Mouse (Mus musculus) forebrain, embryonic 11.5 days (tissue): ENCODE results near the gene Cenpa. TPM values are rescaled to one million over a fixed set of nuclear protein-coding genes. Genes with fewer than 3 reads are reported as not detected.
"Not testable (repeated sequence)": the region's sequence is repeated elsewhere in the genome, so short reads cannot be mapped to it uniquely, and the experiment has no call there.

ENCODE experiments used
- ATAC-seq: fragments of 200-750 bp; cut with Nextera tagmentation; replicated peaks from 2 replicates; pipeline ENCODE4 v1.8.0; 2017; ENCODE audit warnings: moderate TSS enrichment; ENCODE audit not compliant: low FRiP score
- DNase-seq: peaks from one replicate; pipeline ENCODE4 v3.0.0-alpha.2; 2017; ENCODE audit warnings: low spot score
- H3K27ac ChIP-seq: fragments of 300-500 bp; sonication (generic); 2 replicates; pipeline ENCODE4 v1.5.1; 2014; ENCODE audit warnings: low read depth, low read length
- H3K27me3 ChIP-seq: fragments of 300-500 bp; sonication (generic); 2 replicates; pipeline ENCODE4 v1.6.1; 2014; ENCODE audit warnings: mild to moderate bottlenecking, low read length, mixed read lengths; ENCODE audit not compliant: control insufficient read depth, insufficient read depth
- H3K36me3 ChIP-seq: fragments of 300-500 bp; sonication (generic); 2 replicates; pipeline ENCODE4 v1.6.1; 2014; ENCODE audit warnings: mild to moderate bottlenecking, low read length, moderate library complexity, mixed read lengths; ENCODE audit not compliant: control insufficient read depth, insufficient read depth
- H3K4me1 ChIP-seq: fragments of 300-500 bp; sonication (generic); replicated peaks from 2 replicates; pipeline ENCODE4 v1.6.1; 2014; ENCODE audit warnings: low read length, mixed read lengths; ENCODE audit not compliant: control insufficient read depth, insufficient read depth
- H3K4me2 ChIP-seq: fragments of 300-500 bp; sonication (generic); 2 replicates; pipeline ENCODE4 v1.6.1; 2014; ENCODE audit warnings: low read depth, mild to moderate bottlenecking, low read length, moderate library complexity, mixed read lengths; ENCODE audit not compliant: severe bottlenecking
- H3K4me3 ChIP-seq: fragments of 300-500 bp; sonication (generic); 2 replicates; pipeline ENCODE4 v1.5.1; 2014; ENCODE audit warnings: low read depth, low read length
- H3K9ac ChIP-seq: fragments of 300-500 bp; sonication (generic); 2 replicates; pipeline ENCODE4 v1.6.1; 2014; ENCODE audit warnings: low read length
- H3K9me3 ChIP-seq: fragments of 300-500 bp; sonication (generic); 2 replicates; pipeline ENCODE4 v1.6.1; 2016; ENCODE audit warnings: low read length, mixed read lengths; ENCODE audit not compliant: control insufficient read depth
- WGBS: fragments of 180-500 bp; shearing (Covaris S2); extraction: QIAGEN DNeasy Blood & Tissue Kit; methylation state at CpG from one replicate; pipeline ENCODE4 v1.1.7; 2014; 5-methylcytosine and 5-hydroxymethylcytosine counted together
- polyA plus RNA-seq: library from polyadenylated mRNA; unstranded; fragments of >200 nt; fragmentation: Nextera tagmentation; extraction: Ambion mirVana; gene quantifications from 2 replicates; pipeline ENCODE4 v1.2.1, GENCODE M21; 2014

Gene Cenpa
- polyA plus RNA-seq, 1 experiment from 2014 or later, result 447 TPM

GRCm38 (mm10) chr5:30676800-30677199 is 10.2 kb downstream of the Cenpa start:
- no peak overlapping the region for H3K27ac ChIP-seq
- H3K9ac ChIP-seq, result no peak overlapping the region
- ATAC-seq, result no peak
- WGBS, result 88% methylated on average over 7 of the region's 7 CpGs
- no peaks in the 10 kb centered on the region for H3K9me3 ChIP-seq
- H3K4me1 ChIP-seq, result no peaks in the 10 kb centered on the region
- peaks cover 12% of the 10 kb centered on the region; the same call in 1 of the 2 replicates for H3K36me3 ChIP-seq
- H3K4me2 ChIP-seq, result no peak overlapping the region
- DNase-seq, result no peak
- no peak overlapping the region for H3K4me3 ChIP-seq
- no peaks in the 10 kb centered on the region for H3K27me3 ChIP-seq

- not testable (repeated sequence) for H3K9me3 ChIP-seq, H3K4me1 ChIP-seq, DNase-seq, H3K36me3 ChIP-seq, H3K9ac ChIP-seq, H3K4me3 ChIP-seq, H3K27me3 ChIP-seq, ATAC-seq, H3K27ac ChIP-seq, H3K4me2 ChIP-seq
- WGBS, result 96% methylated on average over 3 of the region's 3 CpGs
These were observed 11.5 kb downstream of the Cenpa start for GRCm38 (mm10) chr5:30678069-30678468.

- Histone ChIP-seq H3K4me1 (no peaks in the 10 kb centered on the region), H3K4me2 (no peak overlapping the region), H3K27me3 (no peaks in the 10 kb centered on the region), H3K9ac (no peak overlapping the region), H3K36me3 (peaks cover 9% of the 10 kb centered on the region; the same call in 1 of the 2 replicates), H3K4me3 (no peak overlapping the region), H3K27ac (no peak overlapping the region), H3K9me3 (no peaks in the 10 kb centered on the region)
- ATAC-seq, result no peak
- no peak for DNase-seq
- 96% methylated on average over 4 of the region's 4 CpGs for WGBS
These were observed 12.2 kb downstream of the Cenpa start for GRCm38 (mm10) chr5:30678722-30679296.

GRCm38 (mm10) chr5:30679593-30679992 is 13.0 kb downstream of the Cenpa start:
- Histone ChIP-seq H3K27ac (no peak overlapping the region), H3K9ac (no peak overlapping the region), H3K27me3 (no peaks in the 10 kb centered on the region), H3K4me2 (no peak overlapping the region), H3K9me3 (no peaks in the 10 kb centered on the region), H3K4me3 (no peak overlapping the region), H3K36me3 (peaks cover 6% of the 10 kb centered on the region; the same call in 1 of the 2 replicates), H3K4me1 (no peaks in the 10 kb centered on the region)
- 88% methylated on average over 5 of the region's 5 CpGs for WGBS
- DNase-seq (no peak), ATAC-seq (no peak)

- no peaks in the 10 kb centered on the region for H3K9me3 ChIP-seq
- H3K36me3 ChIP-seq, result no peaks in the 10 kb centered on the region
- no peak overlapping the region for H3K4me2 ChIP-seq
- no peak for DNase-seq
- no peaks in the 10 kb centered on the region for H3K27me3 ChIP-seq
- ATAC-seq, result no peak
- WGBS, result 87% methylated on average over 5 of the region's 5 CpGs
- no peak overlapping the region for H3K9ac ChIP-seq
- no peak overlapping the region for H3K27ac ChIP-seq
- H3K4me3 ChIP-seq, result no peak overlapping the region
- H3K4me1 ChIP-seq, result no peaks in the 10 kb centered on the region
These were observed 15.4 kb downstream of the Cenpa start for GRCm38 (mm10) chr5:30681970-30682369.

- H3K9ac ChIP-seq, result no peak overlapping the region
- no peak overlapping the region for H3K4me3 ChIP-seq
- no peaks in the 10 kb centered on the region for H3K36me3 ChIP-seq
- H3K4me1 ChIP-seq, result no peaks in the 10 kb centered on the region
- DNase-seq (no peak), ATAC-seq (no peak)
- H3K9me3 ChIP-seq, result no peaks in the 10 kb centered on the region
- H3K27ac ChIP-seq, result no peak overlapping the region
- no peaks in the 10 kb centered on the region for H3K27me3 ChIP-seq
- H3K4me2 ChIP-seq, result no peak overlapping the region
These were observed 16.5 kb downstream of the Cenpa start for GRCm38 (mm10) chr5:30682967-30683600.

GRCm38 (mm10) chr5:30683993-30684392 is 17.4 kb downstream of the Cenpa start:
- no peak for ATAC-seq
- H3K4me2 ChIP-seq, result no peak overlapping the region
- H3K9ac ChIP-seq, result no peak overlapping the region
- no peak for DNase-seq
- no peaks in the 10 kb centered on the region for H3K9me3 ChIP-seq
- no peaks in the 10 kb centered on the region for H3K36me3 ChIP-seq
- no peak overlapping the region for H3K4me3 ChIP-seq
- H3K27me3 ChIP-seq, result no peaks in the 10 kb centered on the region
- 74% methylated on average over 3 of the region's 3 CpGs for WGBS
- H3K4me1 ChIP-seq, result no peaks in the 10 kb centered on the region
- no peak overlapping the region for H3K27ac ChIP-seq

- no peak overlapping the region for H3K27ac ChIP-seq
- no peak for DNase-seq
- no peaks in the 10 kb centered on the region for H3K36me3 ChIP-seq
- no peaks in the 10 kb centered on the region for H3K9me3 ChIP-seq
- H3K9ac ChIP-seq, result no peak overlapping the region
- H3K4me3 ChIP-seq, result no peak overlapping the region
- H3K27me3 ChIP-seq, result no peaks in the 10 kb centered on the region
- H3K4me2 ChIP-seq, result no peak overlapping the region
- no peak for ATAC-seq
- 59% methylated on average over 3 of the region's 3 CpGs for WGBS
- H3K4me1 ChIP-seq, result no peaks in the 10 kb centered on the region
These were observed 20.2 kb downstream of the Cenpa start for GRCm38 (mm10) chr5:30686781-30687180.
